Mouse (Mus musculus): ENCODE measurements at regions not wholly inside any gene's neighbourhood (a gene's known extent, or its start where the extent isn't known, plus 50 kb on each side); places are given as distances from the start of the nearest gene placed in this dataset.

- TF ChIP-seq POLR2A (IDR thresholded peaks at IDR 0.05; ENCODE audit: extremely low read depth, insufficient read depth, low read length) (no peak), CTCF (IDR thresholded peaks at IDR 0.05; ENCODE audit: low read depth, low read length) (no peak)
Observed at GRCm38 (mm10) chr3:136996381-136996895, 326.5 kb downstream of the Ppp3ca start.
